In the genomic region with DNA sequence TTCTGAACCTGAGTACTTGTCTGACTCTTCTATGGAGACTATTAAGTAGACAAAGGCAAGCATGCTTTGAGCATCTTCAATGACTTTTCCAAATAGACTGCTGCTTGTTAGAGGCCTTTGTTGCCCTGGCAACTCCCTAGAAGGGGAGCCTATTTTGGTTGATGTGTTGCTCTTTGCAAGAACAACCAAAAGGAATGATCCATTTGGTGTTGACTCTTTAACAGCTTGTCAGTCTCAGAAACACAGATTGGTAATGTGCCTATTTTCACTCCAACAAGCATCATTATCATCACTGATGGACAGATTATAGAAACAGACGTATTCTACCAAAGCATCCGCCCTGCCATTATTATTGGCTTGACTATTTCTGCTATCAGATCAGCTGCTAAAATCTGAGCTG, we compare ENCODE assay signal across 18 mouse cellular contexts.
"Had no signal": no experiment of that assay in that cellular context is flagged by ENCODE, and none has a peak within 500 bp of the region (broad histone marks: within the 10 kb centered on the region; RNA-seq: fewer than 3 reads in every experiment).

No protein-coding gene starts in this region.

- H3K4me2 ChIP-seq: limb, embryonic 12.5 days; neural tube, embryonic 15.5 days had no signal

- H3K27me3 ChIP-seq: limb, embryonic 12.5 days; neural tube, embryonic 15.5 days had no signal

- DNase-seq: kidney, adult 11 months; kidney, adult 9 months; kidney, postnatal 36 days; liver; lung, adult 18-20 months; lung, postnatal 4 days; midbrain, embryonic 14.5 days; right cerebral cortex, adult 18-20 months; right cerebral cortex, postnatal 4 days; spleen, adult 18-20 months; thymus, adult 2 months; thymus, postnatal 25 days had no signal

- H3K9ac ChIP-seq: limb, embryonic 12.5 days; liver, embryonic 14.5 days; neural tube, embryonic 15.5 days had no signal

- H3K9me3 ChIP-seq: limb, embryonic 12.5 days; midbrain, embryonic 10.5 days; neural tube, embryonic 15.5 days had no signal

- H3K4me3 ChIP-seq: limb, embryonic 12.5 days; midbrain, embryonic 10.5 days; myocyte; neural tube, embryonic 15.5 days had no signal

- H3K36me3 ChIP-seq: limb, embryonic 12.5 days; midbrain, embryonic 10.5 days; neural tube, embryonic 15.5 days had no signal

- H3K27ac ChIP-seq: kidney, postnatal 0 days; limb, embryonic 12.5 days; liver, embryonic 14.5 days; midbrain, embryonic 10.5 days; neural tube, embryonic 15.5 days had no signal

- H3K4me1 ChIP-seq: limb, embryonic 12.5 days; midbrain, embryonic 10.5 days; neural tube, embryonic 15.5 days had no signal
